Mouse (Mus musculus) T-helper 17 cell (primary cell): ENCODE results near the gene Sema3a.

Source experiments
- in situ Hi-C, 2 experiments: fragments of 300-600 bp; cut with MboI, MseI; formaldehyde crosslinking; loops; 1 replicate in 1 of 2; 2 replicates in 1 of 2; pipeline ENCODE4 v1.15.1; 2025; ENCODE audit warnings: high pct_unique_total_duplicates in 2 of 2

Sema3a gene

DNA sequence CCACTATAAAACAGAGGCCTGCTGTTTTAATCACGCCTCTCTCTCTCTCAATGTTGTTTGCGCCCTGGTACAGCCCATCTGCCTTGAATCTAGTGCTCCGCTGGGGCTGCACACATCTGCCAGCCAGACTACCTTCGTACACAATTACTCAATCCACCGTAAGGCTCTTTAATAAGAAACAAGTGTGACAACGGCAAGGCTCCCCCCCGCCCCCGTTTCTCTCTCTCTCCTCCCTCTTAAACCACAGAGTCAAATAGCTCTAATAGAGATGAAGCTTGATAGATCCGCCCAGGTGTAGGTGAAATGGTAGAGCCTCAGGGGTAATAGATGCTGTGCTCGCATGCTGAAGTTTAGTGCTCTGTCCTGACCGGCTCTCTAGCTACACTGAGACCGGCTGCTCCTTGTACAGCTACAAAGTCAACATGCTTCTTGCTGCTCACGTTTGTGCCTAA, at the start of gene Sema3a:
Gene Sema3a (plus strand): TSS at position 174 of the 452 bp plus-strand sequence.
- in situ Hi-C loops = no loop called here

DNA sequence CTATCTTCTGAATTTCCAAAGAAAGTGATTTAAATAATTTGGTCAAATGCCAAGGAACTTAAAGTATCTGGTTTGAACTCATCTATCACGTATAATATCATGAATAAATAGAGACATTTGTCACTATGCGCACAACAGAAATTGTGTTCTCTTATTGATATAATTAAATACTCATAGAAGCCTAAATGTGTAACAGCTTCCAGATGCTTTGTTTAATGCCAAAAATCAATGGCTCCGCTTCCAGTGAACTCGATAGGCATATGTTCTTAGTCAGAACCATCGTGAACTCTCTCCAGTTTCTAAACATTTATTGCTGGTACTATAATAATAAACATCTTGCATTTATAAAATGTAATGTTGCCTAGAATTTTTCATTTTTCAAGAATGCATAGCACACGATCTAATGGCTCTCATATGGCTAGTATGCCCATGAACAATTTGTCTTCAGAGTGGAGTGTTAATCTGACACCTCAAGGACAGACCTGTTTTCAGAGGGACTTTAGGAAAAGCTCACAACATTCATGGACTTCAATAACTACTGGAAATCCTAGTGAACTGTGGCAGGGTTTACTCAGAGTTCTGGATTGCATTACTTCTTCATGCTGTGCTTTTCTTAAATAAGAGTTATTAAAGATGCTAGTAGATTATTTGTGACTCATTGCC, 40.3 kb upstream of the Sema3a start:
- in situ Hi-C loops = no loop called here

DNA sequence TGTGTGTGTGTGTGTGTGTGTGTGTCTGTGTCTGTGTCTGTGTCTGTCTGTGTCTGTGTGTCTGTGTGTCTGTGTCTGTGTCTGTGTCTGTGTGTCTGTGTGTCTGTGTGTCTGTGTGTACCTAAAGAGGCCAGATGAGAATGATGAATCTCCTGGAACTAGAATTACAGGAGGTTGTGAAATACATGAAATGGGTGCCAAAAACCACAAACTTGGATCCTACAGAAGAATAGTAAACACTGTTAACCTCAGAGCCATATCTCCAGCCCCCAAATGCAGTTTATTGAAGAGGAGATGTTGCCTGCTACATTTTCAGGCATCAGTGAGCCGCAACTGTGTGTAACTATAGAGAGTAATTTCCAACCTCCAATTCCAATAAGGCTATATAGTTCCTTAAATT, 34.8 kb upstream of the Sema3a start:
- in situ Hi-C loops = no loop called here

DNA sequence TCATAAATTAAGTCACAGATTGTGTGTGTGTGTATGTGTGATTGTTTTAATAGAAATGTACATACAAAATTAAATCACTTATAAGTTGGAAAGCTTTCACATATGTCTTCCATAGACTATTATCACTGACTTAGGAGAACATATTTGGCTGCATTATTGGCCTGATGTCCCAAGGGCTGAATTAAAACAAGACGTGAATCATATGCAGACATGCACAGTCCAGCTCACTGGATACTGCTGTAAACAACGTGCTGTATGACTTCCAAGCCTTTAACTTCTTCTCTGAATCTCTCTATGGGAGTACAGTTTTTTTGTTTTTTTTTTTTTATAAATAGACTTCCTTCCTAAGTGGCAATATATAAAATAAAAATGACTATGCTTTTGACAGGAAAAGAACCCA, 15.7 kb upstream of the Sema3a start:
- in situ Hi-C loops = no loop called here

DNA sequence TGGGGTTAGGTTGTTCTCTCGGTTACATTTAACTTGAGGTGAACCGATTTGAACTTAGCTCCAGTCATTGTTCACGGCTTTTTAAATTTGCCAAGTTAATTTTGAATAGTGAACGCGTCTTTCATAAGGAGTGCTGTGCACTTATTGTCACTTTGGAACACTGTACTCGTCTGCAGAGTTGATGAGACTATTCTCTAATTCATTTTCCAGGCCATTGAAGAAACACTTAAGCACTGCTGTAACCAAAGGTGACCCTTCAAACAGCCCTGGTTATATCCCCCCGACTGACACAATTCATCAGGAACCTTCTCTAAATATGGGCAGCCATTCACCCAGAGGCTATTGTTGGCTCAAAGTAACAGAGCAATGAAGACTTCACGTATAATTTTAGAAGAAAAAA, 8.0 kb upstream of the Sema3a start:
- in situ Hi-C loops = no loop called here

DNA sequence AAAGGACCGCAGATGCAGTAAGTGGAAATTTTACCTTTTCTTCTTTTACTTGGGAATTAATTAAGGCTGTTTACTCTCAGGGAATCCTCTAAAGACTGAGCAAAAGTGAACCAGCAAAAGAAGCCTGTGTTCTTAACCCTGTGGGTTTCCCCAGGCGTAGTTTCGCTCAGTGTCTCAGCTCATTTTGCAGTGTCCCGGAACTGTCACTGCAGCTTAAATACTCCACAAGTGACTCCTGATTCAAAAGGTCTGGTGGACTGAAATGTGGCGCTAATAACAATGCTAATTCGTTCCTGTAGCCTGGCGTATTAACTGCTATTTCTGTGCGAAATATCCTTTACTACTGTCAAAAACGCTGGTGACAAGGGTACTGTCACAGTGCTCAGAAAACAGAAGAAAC, 543 bp downstream of the Sema3a start:
- in situ Hi-C loops = no loop called here

DNA sequence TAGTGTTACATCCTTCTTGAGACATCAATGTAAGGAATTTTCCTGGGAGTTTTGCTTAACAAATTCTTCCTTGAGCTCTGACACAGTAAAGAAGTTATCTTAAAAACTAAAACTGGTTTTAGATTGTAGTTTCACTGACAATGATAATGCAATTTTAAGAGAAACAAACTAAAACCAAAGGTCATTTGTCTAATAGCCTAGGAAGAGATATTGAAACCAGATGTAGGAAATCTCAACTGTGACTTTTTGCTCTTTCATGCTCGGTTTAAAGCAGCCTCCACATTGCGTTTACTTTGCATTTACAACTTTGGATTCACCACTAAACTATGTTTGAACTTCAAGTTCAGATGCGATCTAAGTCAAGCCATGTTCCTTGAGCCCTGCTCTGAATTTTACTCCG, 982 bp downstream of the Sema3a start:
- in situ Hi-C loops = no loop called here

DNA sequence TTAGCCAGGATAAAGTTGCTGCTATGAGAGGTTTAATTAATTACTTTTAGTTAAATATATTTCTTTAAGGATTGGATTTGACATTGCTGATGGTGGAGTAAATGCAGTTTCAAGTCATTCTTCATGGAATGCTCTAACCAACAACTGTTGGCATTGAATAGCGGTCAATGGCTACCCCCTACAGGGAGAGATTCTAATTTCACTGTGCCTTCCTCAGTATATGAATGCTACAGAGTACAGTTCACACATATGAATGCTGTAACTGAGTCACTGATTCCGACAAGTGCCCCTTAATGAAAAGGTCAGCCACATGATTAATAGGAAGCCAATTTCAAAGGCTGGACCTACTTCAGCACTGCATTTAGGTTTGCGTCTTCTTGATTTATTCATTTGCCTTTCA, 1.9 kb downstream of the Sema3a start:
- in situ Hi-C loops = no loop called here

DNA sequence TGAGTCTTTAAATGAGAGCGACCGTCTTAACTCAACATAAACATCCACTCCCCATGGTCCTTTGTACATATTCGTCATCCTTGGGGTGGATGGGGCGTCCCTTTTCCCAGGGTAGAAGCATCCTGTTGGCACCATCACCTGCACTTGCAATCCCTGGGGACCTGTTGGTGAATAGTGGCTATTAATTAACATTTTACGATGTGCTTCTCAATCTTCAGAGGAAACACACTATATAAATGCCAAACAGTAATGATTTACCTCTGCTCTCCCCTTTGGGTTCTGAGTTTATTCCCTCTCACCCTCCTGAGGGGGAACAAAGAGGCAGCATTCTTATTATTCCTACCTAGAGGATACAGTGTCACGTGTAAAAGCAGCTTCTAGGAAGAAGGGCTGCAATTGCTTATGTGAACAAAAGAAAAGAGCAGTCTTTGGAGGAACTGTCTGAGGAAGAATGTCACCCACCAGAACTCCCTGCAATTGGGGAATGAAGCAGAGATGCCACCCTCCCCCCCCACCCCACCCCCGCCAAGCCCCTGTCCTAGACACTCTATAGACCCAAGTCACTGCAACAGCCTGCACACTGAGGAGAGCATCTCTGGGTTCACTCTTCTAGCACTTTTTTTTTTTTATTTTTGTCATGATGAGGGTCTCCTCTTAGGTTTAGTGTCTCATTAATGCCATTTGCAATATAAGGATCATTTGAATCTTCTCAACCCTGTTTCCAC, 19.7 kb downstream of the Sema3a start:
- in situ Hi-C loops = no loop called here

DNA sequence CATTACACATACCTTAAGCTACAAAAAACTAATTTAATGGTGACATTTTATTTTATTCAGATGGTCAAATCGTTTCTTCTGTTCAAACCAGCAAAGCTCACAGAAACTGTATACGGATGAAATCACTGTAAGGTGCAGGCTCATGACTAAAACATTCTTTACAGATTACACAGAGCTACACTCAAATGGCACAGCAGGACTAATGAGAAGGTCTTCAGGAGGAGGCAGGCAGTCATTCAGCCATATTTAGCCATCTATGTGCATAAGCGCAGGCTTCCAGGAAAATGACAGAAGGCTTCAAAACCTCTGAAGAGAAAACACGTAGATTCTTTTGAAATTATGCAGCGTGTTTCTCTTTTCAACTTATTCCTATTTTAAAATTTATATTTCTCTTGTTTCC, 24.7 kb downstream of the Sema3a start:
- in situ Hi-C loops = no loop called here

DNA sequence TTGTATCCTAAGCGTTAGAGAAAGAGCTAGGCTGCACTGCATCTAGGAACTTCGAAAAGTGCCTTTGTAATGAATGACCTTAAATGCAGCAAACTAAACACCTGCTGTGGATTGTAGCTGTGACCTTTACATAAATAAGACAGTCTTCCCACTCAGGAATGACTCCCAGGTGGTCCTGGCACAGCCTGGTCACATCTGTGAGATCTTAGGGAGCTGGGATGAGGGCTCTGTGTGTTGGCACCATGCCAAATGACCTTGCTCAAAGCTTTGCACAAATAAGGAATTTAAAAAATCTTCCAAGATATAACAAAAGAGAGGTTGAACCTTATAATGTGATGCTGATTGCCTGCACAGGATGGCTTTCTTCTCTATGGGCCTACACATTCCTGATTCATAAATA, 25.8 kb downstream of the Sema3a start:
- in situ Hi-C loops = no loop called here

DNA sequence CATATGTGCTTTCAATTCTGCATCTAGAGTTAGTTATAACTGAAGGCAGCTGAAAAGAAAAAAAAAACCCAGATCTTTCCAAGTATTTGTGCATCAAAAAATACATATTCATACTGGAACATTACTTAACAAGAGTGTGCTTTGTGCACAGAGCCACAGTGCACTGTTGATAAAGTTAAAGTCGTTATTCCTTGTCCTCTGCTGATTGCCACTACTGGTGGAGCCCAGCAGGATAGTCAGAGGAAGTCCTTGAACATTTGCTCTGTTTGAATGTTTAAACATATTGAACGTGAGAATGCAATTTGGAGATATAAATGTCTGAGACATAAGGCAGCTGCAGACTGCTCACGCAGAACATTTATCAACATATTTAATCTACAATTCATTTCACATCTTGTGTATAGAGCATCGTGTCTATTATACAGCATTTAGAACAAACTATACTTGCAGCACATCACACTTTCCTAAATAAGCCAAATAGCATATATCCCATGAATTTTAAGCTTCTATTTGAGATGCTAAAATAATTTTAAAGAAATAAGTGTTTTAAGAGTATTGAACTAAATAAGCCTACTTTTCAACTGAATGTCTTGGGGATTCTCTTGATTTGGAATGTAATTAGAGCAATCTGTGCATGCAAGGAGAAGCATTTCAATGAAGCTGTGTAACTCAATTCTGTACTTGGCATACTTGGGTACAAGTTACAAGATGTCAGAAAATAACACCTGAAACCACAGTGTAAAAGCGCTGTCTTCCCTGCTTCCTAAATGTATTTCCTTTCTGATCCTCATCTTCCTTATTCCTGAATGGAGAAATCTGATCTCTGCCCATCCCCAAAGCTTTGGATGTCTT, 32.8 kb downstream of the Sema3a start:
- in situ Hi-C loops = no loop called here

DNA sequence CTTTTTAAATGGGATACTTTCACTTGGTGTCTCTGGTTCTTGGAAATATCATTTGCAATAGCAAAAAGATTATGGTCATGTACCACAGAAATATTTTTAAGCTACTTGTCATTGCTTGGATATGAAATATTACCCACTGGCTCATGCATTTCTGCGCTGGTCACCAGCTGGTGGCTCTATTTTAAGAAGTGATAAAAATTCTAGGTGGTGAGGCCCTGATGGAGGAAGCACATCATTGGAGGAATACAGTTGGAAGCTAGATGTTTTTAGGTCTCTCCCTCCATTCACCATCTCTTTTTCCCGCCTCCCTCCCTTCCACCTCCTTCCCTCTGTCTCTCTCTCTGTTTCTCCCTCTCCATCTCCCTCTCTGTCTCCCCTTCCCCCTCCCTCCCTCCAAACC, 57.0 kb downstream of the Sema3a start:
- in situ Hi-C loops = no loop called here

DNA sequence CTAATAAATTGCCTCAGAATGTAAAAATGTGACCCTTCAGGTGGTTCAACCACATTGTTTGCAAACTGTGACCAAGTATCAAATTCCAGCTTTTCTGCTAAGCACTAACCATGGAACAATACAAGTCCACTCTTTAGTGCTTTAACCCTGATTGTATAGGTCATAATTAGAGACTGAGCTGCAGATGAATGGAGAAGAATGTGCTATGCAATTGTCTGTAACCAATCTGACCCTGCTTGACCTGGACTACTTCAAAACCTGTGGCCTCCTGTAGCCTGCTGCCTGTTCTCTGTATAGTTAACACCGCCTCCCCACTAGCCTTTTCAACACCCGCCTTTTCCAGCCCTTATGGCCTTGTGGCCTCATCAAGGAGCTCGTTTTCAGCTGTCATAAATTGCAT, 72.7 kb downstream of the Sema3a start:
- in situ Hi-C loops = loop anchor here in 1 of 2 experiments (10.0 kb wide), 1 partner anchor 857 kb away; no protein-coding TSS in a partner anchor

DNA sequence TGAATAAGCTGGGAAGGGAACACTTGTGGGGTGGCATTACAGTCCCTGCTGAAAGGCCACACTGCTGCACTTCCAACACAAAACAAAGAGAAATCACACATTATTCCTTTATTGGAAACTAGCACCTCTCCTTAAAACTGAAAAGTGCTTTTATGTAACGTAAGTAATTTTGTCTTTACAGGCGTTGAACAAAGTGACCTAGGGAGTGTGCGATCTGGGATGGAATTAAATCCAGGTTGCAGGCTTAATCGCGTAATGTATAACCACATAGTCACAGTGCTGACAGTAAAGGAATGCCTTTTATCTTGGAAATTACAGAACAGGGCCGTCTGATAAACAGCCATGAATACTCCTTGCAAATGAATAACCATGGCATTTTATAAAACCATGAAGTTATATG, 74.5 kb downstream of the Sema3a start:
- in situ Hi-C loops = loop anchor here (5.0 to 10.0 kb wide), 2 partner anchors 63 to 855 kb away; no protein-coding TSS in a partner anchor

DNA sequence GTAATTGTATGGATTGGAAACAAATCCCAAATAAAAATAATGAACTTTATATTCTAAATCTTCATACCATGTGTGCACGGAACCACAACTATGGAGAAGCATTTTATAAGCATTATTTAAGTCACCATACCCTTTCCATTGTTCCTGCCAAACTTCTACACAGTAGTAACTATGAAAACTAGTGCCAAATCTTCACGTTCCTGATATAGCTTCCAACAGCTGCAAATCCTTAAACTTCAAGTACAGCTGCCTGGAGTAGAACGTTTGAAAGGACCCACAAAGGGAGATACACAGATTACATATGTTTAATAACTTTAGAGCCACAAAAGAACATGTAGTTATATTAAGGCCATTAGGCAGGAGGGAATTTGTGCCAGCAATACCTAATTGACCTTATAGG, 130.1 kb downstream of the Sema3a start:
- in situ Hi-C loops = no loop called here

DNA sequence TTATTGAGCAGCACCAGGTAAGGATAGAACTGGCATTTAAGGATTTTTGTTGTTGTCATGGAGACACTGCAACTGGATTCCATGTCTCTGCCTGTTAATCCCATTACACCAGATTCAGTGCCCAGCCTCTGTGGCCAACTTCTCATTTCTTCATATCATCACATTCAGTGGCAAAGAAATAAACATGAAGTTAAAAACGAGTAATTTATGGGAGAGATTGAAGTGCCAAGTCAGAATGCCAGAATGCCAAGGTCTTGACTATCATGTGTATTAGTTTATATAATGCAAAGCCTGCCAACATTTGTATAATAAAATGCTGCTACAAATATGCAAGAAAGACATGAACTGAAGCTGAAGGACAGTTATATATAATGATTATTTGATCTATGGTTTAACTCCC, 131.1 kb downstream of the Sema3a start:
- in situ Hi-C loops = no loop called here

DNA sequence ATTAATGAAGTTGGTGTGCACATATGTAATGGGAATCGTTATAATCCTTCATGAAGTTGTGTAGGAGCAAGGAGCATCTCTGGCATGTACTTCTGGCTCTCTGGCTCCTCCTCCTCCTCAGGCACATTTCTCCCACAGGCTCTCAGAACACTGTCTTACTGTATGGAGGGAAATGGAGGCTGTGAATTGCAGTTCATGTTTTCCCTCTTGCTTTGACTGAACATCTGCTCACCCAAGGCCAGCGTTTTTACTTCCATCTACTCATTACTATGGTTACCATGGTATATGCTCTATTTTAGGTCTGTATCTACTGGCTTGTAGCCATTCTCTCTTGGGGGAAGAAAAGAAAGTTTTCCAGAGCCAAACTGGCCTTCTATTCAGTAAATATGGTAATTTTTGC, 137.9 kb downstream of the Sema3a start:
- in situ Hi-C loops = loop anchor here in 1 of 2 experiments (5.0 kb wide), 1 partner anchor 61 kb away; no protein-coding TSS in a partner anchor

DNA sequence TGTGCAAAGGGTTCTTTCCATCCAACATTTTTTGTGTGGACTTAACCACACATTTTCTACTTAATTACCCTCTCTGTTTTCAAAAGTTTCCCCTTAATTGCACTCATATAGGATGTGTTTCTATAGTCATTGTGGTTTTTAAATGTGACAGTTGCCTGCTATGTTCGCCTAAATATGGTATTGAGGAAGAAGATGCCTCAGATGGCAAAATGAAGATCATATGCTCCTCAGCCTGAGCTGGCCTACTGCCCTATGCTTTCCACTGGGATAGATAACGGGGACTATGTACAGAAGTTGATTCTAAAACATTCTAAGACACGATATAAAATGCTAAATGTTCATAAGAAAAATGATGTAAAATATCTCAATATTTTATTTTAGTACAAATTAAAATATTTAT, 138.3 kb downstream of the Sema3a start:
- in situ Hi-C loops = loop anchor here in 1 of 2 experiments (5.0 kb wide), 1 partner anchor 61 kb away; no protein-coding TSS in a partner anchor

DNA sequence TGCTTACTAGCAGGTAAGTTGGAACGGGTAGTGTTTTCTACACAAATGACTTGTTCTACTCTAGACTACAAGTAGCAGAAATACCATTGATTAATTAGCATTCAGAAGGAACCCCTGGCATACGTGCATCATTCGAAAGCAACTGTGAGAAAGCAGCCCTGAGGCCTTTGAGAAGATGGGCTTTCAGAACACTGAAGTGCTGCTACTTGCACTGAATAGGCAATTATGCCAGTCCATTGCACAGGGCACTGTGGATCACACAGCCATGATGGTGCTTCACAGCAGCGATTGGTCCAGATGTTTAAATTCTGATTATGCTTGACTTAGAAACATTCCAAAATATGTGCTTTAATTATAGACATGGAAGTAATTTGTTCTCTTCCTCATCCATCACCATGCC, 187.5 kb downstream of the Sema3a start:
- in situ Hi-C loops = no loop called here

DNA sequence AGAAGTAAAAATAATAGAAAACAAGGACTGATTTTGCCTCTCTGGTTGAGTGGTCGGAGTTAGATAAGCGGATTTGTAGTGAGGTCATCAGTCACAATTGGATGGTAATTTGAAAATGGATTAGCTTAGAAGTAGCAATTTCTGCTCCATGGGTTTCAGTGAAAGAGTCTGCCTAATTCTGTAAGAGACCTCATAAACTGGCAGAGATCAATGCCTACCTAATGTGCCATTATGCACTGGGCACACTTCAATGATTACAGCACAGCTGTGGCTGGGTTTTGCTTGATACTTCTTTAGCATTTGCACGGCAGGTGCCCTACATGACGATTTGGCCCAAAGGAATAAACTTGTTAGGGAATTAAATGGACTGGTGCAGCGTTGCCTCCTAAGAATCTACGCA, 188.8 kb downstream of the Sema3a start:
- in situ Hi-C loops = no loop called here
